Mouse (Mus musculus) hindbrain, postnatal 0 days (tissue): ENCODE measurements at regions not wholly inside any gene's neighbourhood (a gene's known extent, or its start where the extent isn't known, plus 50 kb on each side); places are given as distances from the start of the nearest gene placed in this dataset.

Experiments
- ATAC-seq: fragments of 200-750 bp; cut with Nextera tagmentation; 2 replicates; pipeline ENCODE4 v1.8.0; 2017; ENCODE audit warnings: mild to moderate bottlenecking, moderate TSS enrichment, moderate library complexity
- DNase-seq: peaks from one replicate; pipeline ENCODE4 v3.0.0-alpha.2; 2015; ENCODE audit warnings: low spot score
- H3K27ac ChIP-seq: fragments of 300-500 bp; sonication (generic); 2 replicates; pipeline ENCODE4 v1.5.1; 2014; ENCODE audit warnings: mild to moderate bottlenecking
- H3K27me3 ChIP-seq: fragments of 300-500 bp; sonication (generic); 2 replicates; pipeline ENCODE4 v1.6.1; 2014; ENCODE audit warnings: low read length, mixed read lengths; ENCODE audit not compliant: insufficient read depth
- H3K36me3 ChIP-seq: fragments of 300-500 bp; sonication (generic); 2 replicates; pipeline ENCODE4 v1.6.1; 2014; ENCODE audit warnings: low read length, mixed read lengths; ENCODE audit not compliant: insufficient read depth
- H3K4me1 ChIP-seq: fragments of 300-500 bp; sonication (generic); 2 replicates; pipeline ENCODE4 v1.6.1; 2014; ENCODE audit warnings: antibody characterized with exemption, low read length, mixed read lengths; ENCODE audit not compliant: insufficient read depth
- H3K4me2 ChIP-seq: fragments of 300-500 bp; sonication (generic); 2 replicates; pipeline ENCODE4 v1.6.1; 2014; ENCODE audit warnings: low read depth, mild to moderate bottlenecking, low read length, moderate library complexity, mixed read lengths
- H3K4me3 ChIP-seq: fragments of 300-500 bp; sonication (generic); 2 replicates; pipeline ENCODE4 v1.5.1; 2014; ENCODE audit warnings: low read length
- H3K9ac ChIP-seq: fragments of 300-500 bp; sonication (generic); replicated peaks from 2 replicates; pipeline ENCODE4 v1.6.1; 2014; ENCODE audit warnings: mild to moderate bottlenecking, low read length, moderate library complexity, mixed read lengths
- H3K9me3 ChIP-seq: fragments of 300-500 bp; sonication (generic); 2 replicates; pipeline ENCODE4 v1.6.1; 2016; ENCODE audit warnings: low read length, mixed read lengths
- CTCF ChIP-seq: IDR thresholded peaks from 2 replicates; pipeline ENCODE4 v1.5.1; 2016; ENCODE audit warnings: antibody characterized with exemption, control low read depth, low read depth
- WGBS: fragments of 180-500 bp; shearing (Covaris S2); extraction: QIAGEN DNeasy Blood & Tissue Kit; methylation state at CpG from one replicate; pipeline ENCODE4 v1.1.7; 2014; 5-methylcytosine and 5-hydroxymethylcytosine counted together

DNA sequence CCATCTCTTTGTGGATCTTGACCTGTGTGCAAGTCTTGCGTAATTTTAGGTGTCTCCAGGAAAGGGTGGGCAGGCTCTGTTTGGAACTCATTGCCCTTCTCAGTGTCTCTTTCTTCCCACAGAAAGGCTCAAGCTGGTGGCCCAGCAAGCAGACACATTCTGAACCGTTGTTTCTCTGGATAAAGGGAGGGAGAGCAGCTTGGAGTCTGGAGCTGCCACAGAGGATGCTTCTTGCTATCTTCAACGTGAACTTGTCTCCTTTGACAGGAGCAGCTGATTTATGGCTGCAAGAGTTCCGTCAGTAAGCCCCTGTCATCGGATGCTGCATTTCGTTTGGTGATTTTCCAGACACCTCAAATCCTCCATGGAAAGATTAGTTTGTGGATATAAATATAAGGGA is 254.2 kb upstream of the Gm12728 start:
- no peak for TF ChIP-seq CTCF
- Histone ChIP-seq H3K27me3 (no peaks in the 10 kb centered on the region), H3K27ac (no peak overlapping the region), H3K9ac (no peak overlapping the region), H3K9me3 (no peaks in the 10 kb centered on the region), H3K4me2 (no peak overlapping the region), H3K4me3 (no peak overlapping the region), H3K36me3 (no peaks in the 10 kb centered on the region), H3K4me1 (no peaks in the 10 kb centered on the region)
- 73% methylated on average over 6 of the region's 6 CpGs for WGBS
- ATAC-seq (no peak), DNase-seq (peak; percentile 13)

DNA sequence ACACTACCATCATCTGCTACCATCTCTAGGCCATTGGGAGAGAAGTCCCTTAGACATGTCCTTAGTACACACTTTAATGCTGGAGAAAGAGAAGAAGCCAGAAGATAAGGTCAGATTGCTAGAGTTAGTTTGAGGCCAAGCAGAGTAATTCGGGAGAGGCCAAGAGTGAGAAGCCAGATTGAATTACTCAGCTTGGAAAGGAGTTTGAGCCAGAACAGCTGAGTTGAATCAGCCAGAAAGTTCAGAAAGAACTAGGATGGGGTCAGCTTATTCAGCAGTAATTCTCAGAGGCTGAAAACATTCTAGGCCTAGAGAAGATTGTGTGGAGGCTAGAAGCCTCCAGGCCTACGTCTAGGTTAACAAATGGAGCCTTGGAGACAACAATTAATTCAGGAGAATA is 244.2 kb upstream of the Gm12728 start:
- ATAC-seq (no peak), DNase-seq (no peak)
- H3K9ac ChIP-seq = no peak overlapping the region
- no peak for TF ChIP-seq CTCF
- no peaks in the 10 kb centered on the region for H3K4me1 ChIP-seq
- H3K27me3 ChIP-seq = no peaks in the 10 kb centered on the region
- H3K27ac ChIP-seq = no peak overlapping the region
- no peak overlapping the region for H3K4me3 ChIP-seq
- H3K36me3 ChIP-seq = no peaks in the 10 kb centered on the region
- H3K9me3 ChIP-seq = no peaks in the 10 kb centered on the region
- no peak overlapping the region for H3K4me2 ChIP-seq
- 86% methylated on average over 2 of the region's 2 CpGs for WGBS

DNA sequence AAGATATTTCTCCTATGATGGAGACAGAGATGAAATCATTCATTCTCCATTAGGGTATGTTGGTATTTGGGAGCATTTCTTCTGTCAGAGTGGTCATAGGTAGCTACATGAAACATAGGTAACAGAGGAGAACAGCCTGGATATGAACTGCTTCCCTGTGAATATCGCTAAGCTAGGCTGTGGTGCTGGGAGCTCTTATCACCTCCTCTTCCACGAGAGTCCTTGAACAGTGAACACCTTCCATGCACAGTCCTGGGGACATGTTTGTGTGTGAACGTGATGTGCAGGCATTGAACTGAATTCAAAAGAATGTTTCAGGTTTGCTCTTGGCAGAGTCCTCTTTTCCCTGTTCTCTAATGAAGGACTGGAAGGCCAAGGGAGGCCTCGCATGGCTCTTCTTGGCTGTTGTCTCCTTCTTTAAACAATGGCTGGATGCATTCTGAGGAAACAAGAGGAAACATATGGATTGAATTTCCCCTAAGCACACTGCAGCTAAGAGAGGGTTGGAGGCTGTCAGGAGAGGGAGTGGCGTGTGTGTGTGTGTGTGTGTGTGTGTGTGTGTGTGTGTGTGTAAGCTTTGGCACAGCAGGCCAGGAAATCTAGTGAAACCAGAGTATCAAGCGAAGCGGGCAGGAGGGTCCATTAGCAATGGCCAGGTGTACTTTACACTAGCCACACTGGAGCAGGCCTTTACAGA is 239.8 kb upstream of the Gm12728 start:
- no peaks in the 10 kb centered on the region for H3K27me3 ChIP-seq
- no peaks in the 10 kb centered on the region for H3K9me3 ChIP-seq
- H3K36me3 ChIP-seq = no peaks in the 10 kb centered on the region
- no peak for ATAC-seq
- DNase-seq = no peak
- no peaks in the 10 kb centered on the region for H3K4me1 ChIP-seq
- no peak overlapping the region for H3K9ac ChIP-seq
- H3K4me3 ChIP-seq = no peak overlapping the region
- H3K27ac ChIP-seq = no peak overlapping the region
- WGBS = 74% methylated on average over 7 of the region's 7 CpGs
- no peak for TF ChIP-seq CTCF
- no peak overlapping the region for H3K4me2 ChIP-seq

DNA sequence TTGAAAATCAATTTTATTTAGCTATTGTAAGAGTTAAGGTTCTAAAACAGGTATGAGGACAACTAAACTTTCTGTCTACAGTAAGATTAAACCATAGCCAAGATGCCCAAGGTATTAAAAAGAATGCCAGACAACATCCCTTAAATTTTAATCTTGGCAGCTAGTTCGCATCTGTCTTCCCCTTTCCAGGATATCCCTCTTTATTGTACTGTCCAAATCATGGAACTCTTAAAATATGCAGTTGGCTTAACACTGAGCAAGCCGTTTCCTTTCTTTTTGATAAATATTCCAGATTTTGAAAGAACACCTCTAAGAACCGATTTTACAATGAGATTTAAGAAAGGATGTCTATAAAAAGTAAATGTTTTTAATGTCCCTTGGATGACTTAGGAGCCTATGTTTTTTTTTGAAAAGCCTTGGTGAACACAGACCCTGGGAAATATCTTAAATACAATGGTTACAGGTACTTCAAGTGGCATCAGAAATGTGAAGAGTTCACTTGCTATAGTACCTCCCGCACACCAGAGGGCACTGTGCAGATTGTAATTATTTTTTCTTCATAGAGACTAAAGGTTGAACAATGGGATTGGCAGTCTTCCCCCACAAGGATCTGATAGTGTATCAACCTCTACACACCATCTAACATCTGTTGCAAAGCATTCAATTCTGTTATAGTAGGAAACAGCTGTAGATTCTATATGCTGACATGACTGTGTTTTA is 237.5 kb upstream of the Gm12728 start:
- no peak overlapping the region for H3K4me3 ChIP-seq
- H3K27me3 ChIP-seq = no peaks in the 10 kb centered on the region
- ATAC-seq (no peak), DNase-seq (no peak)
- no peaks in the 10 kb centered on the region for H3K36me3 ChIP-seq
- H3K9ac ChIP-seq = no peak overlapping the region
- H3K27ac ChIP-seq = no peak overlapping the region
- no peak overlapping the region for H3K4me2 ChIP-seq
- 96% methylated on average over 4 of the region's 4 CpGs for WGBS
- no peak for TF ChIP-seq CTCF
- H3K4me1 ChIP-seq = no peaks in the 10 kb centered on the region
- H3K9me3 ChIP-seq = 0 out of 2 replicates have a peak, but pooled peaks cover 2% of the 10 kb centered on the region

DNA sequence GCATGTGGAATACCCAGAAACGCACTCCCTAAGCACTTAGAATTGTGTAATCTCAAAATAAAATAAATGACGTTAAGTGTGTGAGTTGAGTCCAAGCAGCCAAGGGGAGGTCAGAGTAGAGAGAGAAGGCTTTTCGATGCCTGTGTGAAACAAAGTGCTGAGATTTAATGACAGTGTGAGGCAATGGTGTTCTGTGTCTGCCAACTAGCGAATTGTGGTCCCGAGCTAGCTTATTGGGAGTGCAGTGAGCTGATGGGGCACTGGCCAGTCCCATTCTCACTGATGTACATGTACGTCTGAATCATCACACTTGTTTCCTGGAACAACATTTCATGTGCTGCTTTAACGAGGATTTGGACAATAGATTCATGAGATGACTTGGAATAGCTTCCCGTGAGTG is 234.7 kb upstream of the Gm12728 start:
- no peaks in the 10 kb centered on the region for H3K27me3 ChIP-seq
- DNase-seq (no peak), ATAC-seq (no peak)
- H3K4me1 ChIP-seq = no peaks in the 10 kb centered on the region
- H3K9me3 ChIP-seq = 0 out of 2 replicates have a peak, but pooled peaks cover 2% of the 10 kb centered on the region
- no peak overlapping the region for H3K4me2 ChIP-seq
- 77% methylated on average over 8 of the region's 8 CpGs for WGBS
- no peak overlapping the region for H3K27ac ChIP-seq
- H3K9ac ChIP-seq = no peak overlapping the region
- TF ChIP-seq CTCF = no peak
- no peaks in the 10 kb centered on the region for H3K36me3 ChIP-seq
- H3K4me3 ChIP-seq = no peak overlapping the region

DNA sequence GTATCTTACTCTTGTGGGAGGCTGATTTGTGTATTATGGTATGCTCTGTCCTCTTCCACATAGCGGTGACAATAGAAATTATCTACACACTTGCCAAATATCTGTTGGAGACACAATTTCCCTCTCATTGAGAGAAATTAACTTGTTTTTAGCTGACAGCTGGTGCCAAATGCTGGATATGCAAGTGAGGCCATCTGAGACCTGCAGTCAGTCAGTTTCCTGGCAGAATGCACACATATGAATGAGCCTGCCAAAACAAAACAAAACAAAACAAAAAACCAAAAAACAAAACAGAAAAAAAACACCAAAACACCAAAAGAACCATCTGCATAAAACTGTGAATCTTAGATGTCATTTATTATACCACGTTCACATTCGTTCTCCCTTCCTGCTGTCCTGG is 233.7 kb upstream of the Gm12728 start:
- Histone ChIP-seq H3K27me3 (no peaks in the 10 kb centered on the region), H3K36me3 (no peaks in the 10 kb centered on the region), H3K4me3 (no peak overlapping the region), H3K27ac (no peak overlapping the region), H3K4me2 (no peak overlapping the region), H3K9me3 (0 out of 2 replicates have a peak, but pooled peaks cover 2% of the 10 kb centered on the region), H3K4me1 (no peaks in the 10 kb centered on the region), H3K9ac (no peak overlapping the region)
- peak; percentile 52 for DNase-seq
- TF ChIP-seq CTCF = no peak
- WGBS = 55% methylated on average over 3 of the region's 3 CpGs
- no peak for ATAC-seq

DNA sequence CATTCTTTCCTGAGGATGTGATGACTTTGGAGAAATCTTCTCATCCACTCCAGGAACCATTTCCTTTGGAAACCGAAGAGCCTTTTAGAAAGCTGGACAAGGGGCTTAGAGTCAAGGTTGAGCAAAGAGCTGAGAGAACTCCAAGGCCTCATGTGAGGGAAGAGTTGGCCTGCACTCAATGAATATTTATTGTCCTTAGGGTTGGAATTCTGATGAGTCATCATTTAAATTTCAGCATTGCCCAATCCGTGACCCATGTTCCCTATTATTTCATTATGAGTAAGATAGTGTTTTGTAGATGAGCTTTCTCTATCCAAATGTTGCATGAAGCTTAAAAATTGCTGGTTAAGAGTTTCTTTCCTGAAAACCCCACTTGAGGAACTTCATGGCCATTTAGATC is 232.3 kb upstream of the Gm12728 start:
- Histone ChIP-seq H3K4me2 (no peak overlapping the region), H3K9ac (no peak overlapping the region), H3K4me1 (no peaks in the 10 kb centered on the region), H3K27ac (no peak overlapping the region), H3K36me3 (no peaks in the 10 kb centered on the region), H3K9me3 (0 out of 2 replicates have a peak, but pooled peaks cover 2% of the 10 kb centered on the region), H3K4me3 (no peak overlapping the region), H3K27me3 (no peaks in the 10 kb centered on the region)
- 91% methylated on average over 2 of the region's 2 CpGs for WGBS
- DNase-seq = no peak
- no peak for ATAC-seq
- TF ChIP-seq CTCF = no peak
